Mouse (Mus musculus) liver, adult (tissue): ENCODE data around the gene Lmod1.

ENCODE experiments used
- GATA4 ChIP-seq: IDR thresholded peaks from 2 replicates; pipeline ENCODE4 v1.6.1; 2014; ENCODE audit warnings: mild to moderate bottlenecking, low read length; ENCODE audit not compliant: insufficient replicate concordance

Gene Lmod1

DNA sequence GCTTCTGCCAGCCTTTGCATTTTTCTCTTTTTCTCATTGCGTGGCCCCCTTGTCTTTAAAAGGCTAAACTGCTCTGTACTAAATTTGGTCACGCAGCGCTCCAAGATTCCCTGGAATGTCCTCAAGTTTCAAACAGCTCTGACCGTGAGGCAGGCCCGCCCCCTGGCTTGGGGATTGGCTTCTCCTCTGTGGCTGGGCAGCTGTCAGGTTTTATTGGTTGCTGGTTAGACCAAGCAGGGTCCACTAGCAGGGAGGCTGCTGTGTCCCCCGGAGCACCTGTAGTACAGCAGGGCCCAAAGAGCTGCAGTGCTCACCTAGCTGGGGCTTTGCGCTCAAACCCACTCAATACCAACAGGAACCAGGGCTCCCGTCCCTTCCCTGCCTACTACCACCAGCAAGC, at the start of gene Lmod1:
Gene Lmod1, plus strand, starts transcription at position 237 of the 400 bp plus-strand sequence.
- no peak for TF ChIP-seq GATA4

DNA sequence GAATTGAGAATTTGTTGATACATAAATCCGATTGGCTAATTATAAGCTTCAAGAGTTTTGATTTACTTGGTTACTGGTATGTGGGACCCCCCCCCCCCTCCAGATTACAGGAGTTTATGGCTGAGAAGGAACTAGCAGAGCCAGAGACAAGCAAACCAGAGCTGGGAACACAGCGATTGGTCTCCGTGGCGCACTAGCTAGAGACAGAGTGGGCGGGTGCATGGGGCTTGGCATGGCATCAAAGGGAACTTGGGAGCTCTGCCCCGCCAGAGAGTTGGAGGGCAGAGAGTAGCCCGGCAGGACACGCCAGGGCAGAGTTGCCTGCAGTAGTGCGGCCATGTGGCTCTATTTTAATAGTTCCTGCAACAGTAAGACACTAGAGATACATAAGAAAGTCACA, 44.0 kb upstream of the Lmod1 start:
- TF ChIP-seq GATA4 = no peak

DNA sequence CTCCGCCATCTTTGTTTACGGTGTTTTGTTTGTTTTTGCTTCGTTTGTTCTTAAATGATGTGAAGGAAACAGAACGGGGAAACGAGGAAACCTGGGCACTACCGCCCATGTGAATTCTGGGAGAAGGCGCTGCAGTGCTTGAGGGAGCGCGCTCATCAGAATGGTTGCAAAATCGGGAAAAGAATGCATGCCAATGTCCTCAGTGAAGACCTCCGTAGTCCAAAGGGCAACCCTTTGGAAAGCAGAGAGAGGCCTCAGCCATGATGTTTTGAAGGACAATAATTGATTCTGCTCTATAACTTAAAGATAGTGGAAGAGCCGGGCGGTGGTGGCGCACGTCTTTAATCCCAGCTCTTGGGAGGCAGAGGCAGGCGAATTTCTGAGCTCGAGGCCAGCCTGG, 42.8 kb upstream of the Lmod1 start:
- TF ChIP-seq GATA4 = no peak

DNA sequence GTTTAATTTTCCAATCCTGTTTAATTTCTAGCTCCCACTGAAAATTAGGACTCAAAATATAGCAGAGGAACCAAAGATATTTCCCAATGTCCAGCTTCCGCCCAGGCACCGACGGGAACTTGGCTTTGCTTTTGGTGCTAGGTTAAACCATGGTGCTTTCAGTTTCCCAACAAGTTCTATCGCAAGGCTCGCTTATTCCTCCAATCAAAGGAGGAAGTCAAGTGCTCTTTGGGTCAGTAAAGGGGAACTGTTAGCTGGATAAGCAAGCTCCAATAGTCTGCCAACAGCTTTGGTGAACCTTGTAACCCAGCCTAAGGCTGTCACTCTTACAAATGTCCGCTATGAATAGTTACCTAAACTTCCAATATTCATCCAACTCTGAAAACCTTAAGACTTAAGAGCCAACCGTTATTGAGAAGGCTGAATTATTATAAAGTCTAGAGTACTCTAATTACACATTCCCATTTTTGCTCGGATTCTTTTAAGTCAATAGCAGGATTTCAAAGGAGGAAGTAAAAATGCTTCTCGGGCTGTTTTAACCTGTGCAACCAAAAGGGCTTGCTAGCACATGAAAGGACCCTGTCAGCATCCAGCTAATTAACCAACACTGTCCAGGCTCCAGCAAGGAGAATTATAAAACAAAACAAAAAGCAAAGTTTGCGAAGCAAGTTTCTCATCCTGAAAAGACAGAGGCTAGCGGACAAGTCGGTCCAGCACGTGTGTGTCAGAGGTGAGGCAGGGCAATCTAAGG, 41.9 kb upstream of the Lmod1 start:
- TF ChIP-seq GATA4 = peak; percentile 74; the same call in 1 of the 2 replicates

DNA sequence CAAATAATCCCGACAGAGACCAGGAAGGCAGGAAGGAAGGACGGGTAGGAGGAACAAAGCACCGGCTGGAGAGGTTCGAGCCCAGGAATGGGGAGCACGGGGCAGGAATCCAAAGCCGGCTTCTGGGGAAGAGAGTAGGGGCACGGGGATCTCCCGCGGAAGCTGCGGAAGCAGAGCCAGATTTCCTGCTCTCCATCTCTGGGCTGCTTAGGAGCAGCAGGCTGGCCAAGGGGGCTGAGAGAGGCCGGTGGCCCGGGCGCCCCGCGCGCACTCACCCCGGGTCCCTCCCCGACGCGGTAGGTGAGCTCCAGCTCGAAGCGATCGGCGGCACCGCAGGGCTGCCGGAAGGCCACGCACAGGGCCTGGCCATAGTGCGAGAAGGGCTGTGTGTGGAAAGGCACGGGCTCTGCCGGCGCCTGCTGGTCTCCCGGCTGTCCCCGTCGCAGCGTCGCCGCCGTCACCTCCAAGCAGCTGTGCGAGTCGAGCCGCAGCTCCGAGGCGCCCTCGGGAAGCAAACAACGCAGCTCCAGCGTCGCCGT, 41.3 kb upstream of the Lmod1 start:
- TF ChIP-seq GATA4 = no peak

DNA sequence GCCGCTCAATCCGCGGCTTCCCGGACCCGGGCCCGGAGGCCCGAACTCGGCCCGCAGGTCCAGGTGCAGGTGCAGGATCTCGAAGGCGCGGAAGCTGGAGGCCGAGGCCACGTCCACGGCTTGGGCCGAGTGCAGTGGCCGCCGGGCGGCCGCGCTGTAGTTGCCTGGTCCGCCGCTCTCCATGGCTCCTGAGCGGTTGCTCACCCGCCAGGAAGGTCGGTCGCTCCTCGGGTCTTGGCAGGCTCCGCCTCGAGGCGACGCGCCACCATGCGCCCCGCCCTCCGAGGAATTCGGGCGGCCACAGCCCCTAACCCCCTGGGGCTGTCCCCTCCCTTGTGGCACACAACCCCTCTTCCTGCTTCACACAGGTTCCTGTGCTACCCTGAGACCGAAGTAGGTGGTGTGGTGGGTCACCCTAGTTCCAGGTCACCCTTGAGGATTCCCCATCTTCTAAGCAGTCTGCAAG, 40.7 kb upstream of the Lmod1 start, which contains the start of gene Rnpep:
Gene Rnpep, minus strand, starts transcription at position 259 of the 466 bp plus-strand sequence.
- TF ChIP-seq GATA4 = no peak

DNA sequence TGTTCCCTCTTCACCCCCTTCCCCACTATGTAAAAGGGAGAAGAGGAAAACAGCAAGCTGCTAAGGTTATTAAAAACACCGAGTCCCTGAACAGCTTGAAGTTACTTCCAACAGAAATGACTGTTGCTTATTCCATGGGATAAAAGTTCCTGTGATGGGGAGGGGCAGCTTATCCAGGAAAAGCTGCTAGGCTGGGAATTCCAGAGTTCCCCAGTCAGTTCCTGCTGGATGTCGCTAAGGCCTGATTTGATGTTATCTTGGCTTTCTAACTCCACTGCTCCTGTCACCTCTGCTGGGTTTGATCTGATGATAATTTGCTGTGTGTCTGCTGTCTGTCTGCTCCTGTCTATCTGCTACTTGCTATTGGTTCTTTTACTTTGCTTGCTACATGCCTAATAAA, 38.3 kb upstream of the Lmod1 start:
- TF ChIP-seq GATA4 = no peak

DNA sequence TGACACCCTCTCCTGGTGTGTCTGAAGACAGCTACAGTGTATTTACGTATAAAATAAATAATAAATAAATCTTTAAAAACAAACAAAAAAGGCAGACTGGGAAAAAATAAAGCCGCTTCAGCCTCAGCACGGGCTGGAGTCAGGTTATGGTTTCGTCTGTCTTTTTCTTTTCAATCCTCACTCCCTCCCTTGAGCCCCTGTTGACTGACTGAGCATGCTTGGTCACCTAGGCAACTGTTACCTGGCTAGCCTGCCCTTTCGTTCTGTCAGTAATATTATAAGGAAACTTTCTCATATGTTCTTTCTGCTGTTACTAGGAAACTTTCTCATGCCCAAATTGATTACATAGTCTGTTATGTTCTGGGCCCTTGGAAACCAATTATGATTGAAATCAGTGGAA, 33.7 kb upstream of the Lmod1 start:
- TF ChIP-seq GATA4 = no peak

DNA sequence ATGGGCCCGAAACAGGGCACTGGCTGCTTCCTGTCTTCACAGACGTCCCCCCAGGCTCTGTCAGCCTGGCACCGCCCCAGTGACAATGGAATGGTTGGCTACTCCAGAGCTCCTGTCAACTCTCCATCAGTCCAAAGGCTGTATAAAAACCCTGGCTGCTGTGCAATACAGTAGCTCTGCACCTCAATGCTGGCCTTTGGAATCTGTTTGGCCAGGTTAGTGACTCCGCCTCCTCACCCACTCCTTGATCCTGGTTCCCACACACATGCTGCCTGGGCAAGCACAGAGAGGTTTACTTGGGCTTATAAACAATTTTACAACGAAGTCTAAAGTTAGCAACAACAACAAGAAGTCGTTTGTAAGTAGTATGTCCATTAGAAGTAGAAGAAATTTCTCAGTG, 13.3 kb upstream of the Lmod1 start:
- TF ChIP-seq GATA4 = no peak

DNA sequence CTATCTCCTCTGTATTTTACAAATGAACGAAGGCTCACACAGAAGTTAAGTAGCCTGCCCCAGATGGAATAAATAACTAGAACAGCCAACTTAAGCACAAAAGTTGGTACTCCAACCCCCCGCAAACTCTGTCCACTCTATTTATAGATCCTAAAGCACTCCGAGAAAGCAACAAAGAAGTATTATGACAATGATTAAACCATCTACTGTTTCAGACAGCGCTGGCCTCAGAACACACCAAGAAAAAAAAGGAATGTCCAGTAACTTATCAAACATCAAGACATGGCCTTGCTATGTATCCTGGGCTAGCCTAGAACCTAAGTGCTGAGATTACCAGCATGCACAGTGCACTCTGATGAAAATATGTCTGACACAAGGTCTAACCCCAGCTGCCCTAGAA, 12.4 kb upstream of the Lmod1 start:
- TF ChIP-seq GATA4 = no peak

DNA sequence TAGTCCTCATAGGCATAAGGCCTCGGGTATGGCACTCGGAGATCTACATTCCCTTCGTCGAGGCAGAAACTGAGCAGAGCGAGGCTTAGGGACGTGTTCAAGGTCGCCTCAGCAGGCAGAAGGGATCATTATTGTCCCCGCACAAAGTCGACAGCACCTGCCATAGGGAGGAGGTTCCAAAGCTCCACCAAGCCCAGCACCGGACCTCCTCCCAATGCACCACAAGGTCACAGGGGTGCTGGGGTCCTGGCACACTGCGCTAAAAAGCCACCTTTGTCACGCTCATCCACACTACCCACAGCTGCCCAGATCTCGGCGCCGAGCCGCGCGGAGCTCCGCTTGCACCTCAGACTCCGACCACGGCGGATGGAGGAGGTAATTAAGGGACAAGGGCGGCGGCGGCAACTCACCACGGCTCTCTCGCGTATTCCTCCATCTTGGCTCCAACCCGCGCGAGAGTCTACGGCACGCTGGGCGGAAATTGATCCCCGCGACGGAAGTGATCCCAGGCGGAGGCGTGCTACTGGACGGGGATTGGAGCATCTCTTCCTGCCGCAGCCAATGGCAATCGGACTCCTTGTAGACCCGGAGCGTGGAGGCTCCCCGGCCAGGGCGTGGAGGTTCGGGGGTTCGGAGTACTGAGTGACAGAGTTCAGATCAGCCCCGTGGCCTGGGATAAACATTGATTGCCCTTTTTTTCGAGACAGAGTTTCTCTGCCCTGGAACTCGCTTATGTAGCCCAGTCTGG, 11.1 kb upstream of the Lmod1 start, which contains the start of gene Timm17a:
Gene Timm17a, minus strand, starts transcription at position 495 of the 748 bp plus-strand sequence.
- no peak for TF ChIP-seq GATA4

DNA sequence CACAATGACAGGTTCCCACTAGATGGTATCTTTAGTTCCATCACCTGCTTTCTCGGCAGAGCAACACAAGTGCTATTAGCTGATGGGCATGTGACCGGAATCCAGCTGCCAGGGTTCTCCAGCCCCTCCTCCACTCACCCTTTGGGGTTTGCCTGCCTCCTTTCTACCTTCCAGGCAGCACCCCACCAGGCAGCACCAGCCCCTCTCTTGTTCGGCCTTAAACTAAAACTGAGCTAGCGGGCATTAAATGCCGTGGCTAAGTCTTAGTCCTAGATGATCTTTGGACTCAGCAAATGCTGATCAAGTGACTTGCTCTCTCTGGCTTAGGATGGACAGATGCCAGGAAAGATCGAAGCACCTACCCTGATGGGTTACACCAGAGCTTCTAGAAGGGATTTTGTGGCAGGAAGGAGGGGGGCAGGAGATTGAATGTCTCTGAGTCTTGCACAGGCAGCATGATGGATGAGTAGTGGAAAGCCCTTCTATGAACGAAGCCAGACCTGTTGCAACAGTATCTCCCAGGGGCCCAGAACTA, 1.2 kb upstream of the Lmod1 start:
- TF ChIP-seq GATA4 = no peak

DNA sequence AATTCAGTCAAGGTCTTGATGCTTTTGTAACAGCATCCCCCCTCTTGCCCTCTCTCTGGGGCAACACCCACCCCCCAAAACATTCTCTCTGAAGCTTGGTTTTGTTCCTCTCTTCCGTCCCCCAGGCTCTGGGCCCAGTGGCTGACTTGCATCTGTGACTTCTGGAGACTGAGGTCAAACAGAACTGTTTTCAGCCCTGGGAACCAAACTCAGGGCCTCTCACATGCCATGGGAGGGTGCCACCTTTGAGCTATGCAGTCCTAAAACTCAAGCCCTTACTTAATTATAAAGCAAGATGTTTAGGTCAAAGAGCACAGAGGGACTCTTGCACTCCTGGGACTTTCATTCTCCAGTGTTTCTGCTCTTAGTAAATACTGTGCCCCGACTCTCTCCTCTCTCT, 1.3 kb downstream of the Lmod1 start:
- no peak for TF ChIP-seq GATA4

DNA sequence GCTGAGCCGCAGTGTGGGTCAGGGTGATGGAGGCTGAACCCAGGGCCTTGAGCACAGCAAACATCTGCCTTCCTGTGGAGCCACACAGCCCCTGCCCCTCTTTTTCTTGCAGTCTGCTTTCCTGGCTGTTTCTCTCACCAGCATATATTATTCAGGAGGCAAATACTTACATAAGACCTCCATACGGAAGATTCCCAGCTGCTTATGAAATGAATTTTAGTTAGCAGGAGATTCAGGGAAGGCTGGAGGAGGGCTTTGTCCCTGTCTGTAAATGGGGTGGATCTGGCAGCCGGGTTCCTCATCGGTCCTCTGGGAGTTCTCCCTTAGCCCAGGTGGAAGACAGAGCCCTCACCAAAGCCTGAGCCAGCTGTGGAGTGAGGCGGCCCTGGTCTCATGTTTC, 3.8 kb downstream of the Lmod1 start:
- TF ChIP-seq GATA4 = no peak

DNA sequence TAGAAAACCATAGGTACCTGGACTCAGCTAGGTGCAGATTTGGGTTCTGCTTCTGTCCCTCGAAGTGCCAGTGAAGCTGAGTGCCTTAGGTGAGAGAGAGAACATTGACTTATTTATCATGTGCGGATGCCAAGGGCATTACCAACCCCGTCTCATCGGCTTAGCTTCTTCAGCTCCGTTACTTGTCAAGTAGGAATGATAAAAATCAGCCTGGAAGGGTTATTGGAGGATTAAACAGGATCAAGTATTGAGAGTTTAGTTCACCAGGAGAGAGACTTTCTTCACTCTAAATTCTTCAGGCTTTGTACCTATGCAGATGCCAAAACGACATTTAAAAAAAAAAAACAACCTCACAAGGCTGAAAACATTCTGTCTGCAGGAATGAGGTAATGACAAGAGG, 6.0 kb downstream of the Lmod1 start:
- TF ChIP-seq GATA4 = no peak

DNA sequence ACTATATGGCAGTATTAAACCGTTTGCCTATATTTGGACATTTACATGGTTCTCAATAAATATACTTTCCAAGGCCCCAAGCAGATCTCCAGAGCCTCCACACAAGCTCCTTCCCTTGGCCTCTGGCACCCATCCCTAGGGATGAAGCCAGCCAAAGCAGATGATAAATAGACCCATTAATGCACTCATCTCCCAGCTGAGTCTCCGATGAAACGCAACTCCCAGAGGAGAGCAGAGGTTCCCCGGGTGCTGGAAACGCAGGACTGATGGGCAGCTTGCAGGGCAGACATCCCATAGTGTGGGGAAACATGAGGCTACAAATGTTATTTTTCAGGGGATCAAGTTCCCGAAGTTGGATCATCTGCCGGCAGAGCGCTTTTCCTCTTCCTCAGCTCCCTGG, 17.3 kb downstream of the Lmod1 start:
- TF ChIP-seq GATA4 = no peak
